Mouse (Mus musculus) myocyte (in vitro differentiated cells): ENCODE results near the gene Usp34.

Source experiments
- MAX ChIP-seq: IDR thresholded peaks from one replicate; pipeline ENCODE4 v1.6.1; 2011; ENCODE audit warnings: low read depth, mild to moderate bottlenecking, control low read depth
- MYOG ChIP-seq, 3 experiments: IDR thresholded peaks; one replicate each; pipeline ENCODE4 v1.6.1; 2011; ENCODE audit warnings: control low read depth in 2 of 3, low read depth in 2 of 3, mild to moderate bottlenecking in 2 of 3; ENCODE audit not compliant: insufficient read length in 2 of 3, control insufficient read depth in 1 of 3, insufficient read depth in 1 of 3
- POLR2A ChIP-seq: IDR thresholded peaks from one replicate; pipeline ENCODE4 v1.6.1; 2011; ENCODE audit warnings: low read depth, mild to moderate bottlenecking, control low read depth, moderate library complexity; ENCODE audit not compliant: insufficient read length
- POLR2AphosphoS2 ChIP-seq: IDR thresholded peaks from one replicate; pipeline ENCODE4 v1.6.1; 2011; ENCODE audit warnings: low read depth, control low read depth; ENCODE audit not compliant: insufficient read length
- TCF3 ChIP-seq: IDR thresholded peaks from one replicate; pipeline ENCODE4 v1.6.1; 2011; ENCODE audit warnings: low read depth, control low read depth; ENCODE audit not compliant: insufficient read length
- USF1 ChIP-seq: IDR thresholded peaks from one replicate; pipeline ENCODE4 v1.6.1; 2011; ENCODE audit warnings: low read depth, mild to moderate bottlenecking, control low read depth, moderate library complexity

GRCm38 (mm10) chr11:23259481-23259880 is 47.2 kb upstream of the Usp34 start:
- TF ChIP-seq TCF3 (no peak), POLR2AphosphoS2 (no peak), POLR2A (no peak), USF1 (no peak), MYOG (IDR thresholded peaks at IDR 0.05; ENCODE audit: control insufficient read depth in 1 of 3, insufficient read depth in 1 of 3, insufficient read length in 2 of 3, low read depth in 2 of 3) (no peak), MAX (no peak)
